Mouse (Mus musculus) activated CD4-positive, CD25-positive, alpha-beta regulatory T cell, adult 9 weeks (primary cell): ENCODE results near the gene Tbx19. TPM values are rescaled to one million over a fixed set of nuclear protein-coding genes. Genes with fewer than 3 reads are reported as not detected.

ENCODE experiments used
- polyA plus RNA-seq: library from polyadenylated mRNA; unstranded; fragments of 100-300 nt; shearing (Covaris generic); gene quantifications from one replicate; pipeline ENCODE4 v1.2.1, GENCODE M21; 2017

Gene Tbx19
- polyA plus RNA-seq = not detected

GRCm38 (mm10) chr1:165160723-165161405 is at the start of gene Tbx19:
Gene Tbx19, minus strand, starts transcription at chr1:165160773.

DNA sequence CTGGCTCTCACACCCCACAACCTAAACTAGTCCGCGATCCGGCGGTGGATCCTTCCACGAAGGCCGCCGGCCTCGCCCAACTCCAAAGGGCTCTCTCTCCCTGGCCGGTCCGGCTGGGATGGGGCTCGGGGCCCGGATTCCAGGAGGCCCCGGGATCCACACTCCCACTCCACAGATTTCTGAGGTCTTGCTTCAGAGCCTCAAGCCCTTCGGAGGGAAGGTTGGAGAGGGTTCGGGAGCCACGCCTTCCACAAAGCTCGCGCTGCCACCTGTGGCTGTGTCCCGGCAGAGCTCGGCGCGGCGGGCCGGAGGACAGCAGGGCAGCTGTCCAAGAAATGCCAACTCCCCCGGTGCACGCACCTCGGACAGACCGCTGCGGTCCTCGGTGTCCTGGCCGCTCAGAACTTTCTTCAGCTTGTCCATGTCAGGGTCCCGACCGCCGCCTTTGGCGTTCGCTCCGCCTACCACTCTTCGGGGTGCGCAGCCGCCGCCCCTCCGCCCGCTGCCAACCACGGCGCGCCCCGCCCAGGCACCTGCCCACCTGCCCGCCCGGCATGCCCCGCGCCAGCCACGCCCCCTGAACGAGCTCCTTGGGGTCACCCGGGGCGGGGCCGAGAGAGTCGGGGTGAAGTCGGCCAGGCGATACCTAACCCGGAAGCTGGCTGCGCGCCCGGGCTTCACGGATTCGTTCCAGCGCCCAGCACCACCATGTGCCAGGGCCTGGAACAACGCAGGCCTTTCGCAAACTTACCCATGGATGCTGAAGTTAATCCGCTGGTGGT is 33.5 kb upstream of the Tbx19 start, which contains the start of gene Sft2d2:
TSS of gene Sft2d2 (minus strand) at position 559 of the 782 bp plus-strand sequence.

Other genes starting within 250 kb of the Tbx19 start
- 4.3 TPM for gene Xcl1, start 225.2 kb downstream of the Tbx19 start, polyA plus RNA-seq
- 66.8 TPM for gene Sft2d2, start 33.7 kb upstream of the Tbx19 start, polyA plus RNA-seq
- gene Tiprl, start 76.2 kb upstream of the Tbx19 start, polyA plus RNA-seq = 95.7 TPM
- 0.20 TPM for gene Gpr161, start 135.0 kb upstream of the Tbx19 start, polyA plus RNA-seq